Mouse (Mus musculus): ENCODE data around the gene Negr1.

Gene Negr1

GRCm38 (mm10) chr3:157104866-157105579 is 543.4 kb downstream of the Negr1 start:
- DNase-seq (ENCODE audit: extremely low spot score, low spot score): no peak

GRCm38 (mm10) chr3:157105580-157106264 is 544.1 kb downstream of the Negr1 start:
- DNase-seq (ENCODE audit: extremely low spot score, low spot score): no peak

GRCm38 (mm10) chr3:157108156-157108555 is 546.6 kb downstream of the Negr1 start:
- no peak for DNase-seq (ENCODE audit: extremely low spot score, low spot score)

DNA sequence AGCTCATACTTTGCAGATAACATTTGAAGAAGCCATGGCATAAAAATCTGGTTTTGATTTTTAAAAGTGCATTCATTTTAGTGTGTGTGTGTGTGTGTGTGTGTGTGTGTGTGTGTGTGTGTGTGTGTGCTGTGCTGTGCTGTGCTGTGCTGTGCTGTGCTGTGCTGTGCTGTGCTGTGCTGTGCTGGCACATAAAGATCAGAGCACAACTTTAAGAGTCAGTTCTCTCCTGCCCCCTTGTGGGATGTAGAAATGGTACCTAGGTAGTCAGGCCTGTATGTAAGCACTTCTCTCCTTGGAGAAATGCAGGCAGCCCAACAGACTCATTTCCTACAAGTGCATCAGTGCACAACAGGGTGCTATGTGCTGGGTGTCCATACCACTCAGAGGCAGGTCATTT is 547.7 kb downstream of the Negr1 start:
- DNase-seq (ENCODE audit: extremely low spot score, low spot score): no peak

DNA sequence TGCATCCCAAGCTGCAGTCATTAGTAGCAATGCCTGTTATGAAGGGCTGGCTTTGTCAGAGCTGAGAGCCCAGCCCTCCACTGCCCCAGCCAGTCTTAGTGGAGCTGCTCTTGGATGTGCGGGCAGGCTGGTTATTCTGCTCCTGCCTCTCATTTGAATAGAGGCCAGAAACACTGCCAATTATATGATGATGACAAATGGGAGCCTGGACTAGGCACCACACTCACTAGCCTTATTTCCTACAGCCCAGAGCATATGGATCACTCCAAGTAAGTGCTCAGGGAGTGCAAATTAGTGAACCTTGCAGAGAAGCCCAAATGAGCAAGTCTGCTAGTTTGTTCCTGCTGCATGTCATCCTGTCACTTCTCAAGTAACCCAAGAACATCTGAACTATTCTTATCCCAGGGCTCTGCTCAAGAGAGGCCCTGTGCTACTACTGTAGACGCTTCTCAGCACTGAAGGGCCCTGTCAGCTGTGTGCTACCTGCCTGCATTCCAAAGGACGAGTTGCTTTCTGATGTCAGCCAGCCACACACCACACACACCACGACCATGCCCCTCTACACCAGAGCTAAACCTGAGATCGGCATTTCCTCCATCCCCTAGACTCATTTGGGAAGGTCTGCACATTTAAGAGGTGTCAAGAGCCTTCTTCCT is 553.6 kb downstream of the Negr1 start:
- no peak for DNase-seq (ENCODE audit: extremely low spot score, low spot score)

GRCm38 (mm10) chr3:157116024-157116423 is 554.4 kb downstream of the Negr1 start:
- no peak for DNase-seq (ENCODE audit: extremely low spot score, low spot score)

DNA sequence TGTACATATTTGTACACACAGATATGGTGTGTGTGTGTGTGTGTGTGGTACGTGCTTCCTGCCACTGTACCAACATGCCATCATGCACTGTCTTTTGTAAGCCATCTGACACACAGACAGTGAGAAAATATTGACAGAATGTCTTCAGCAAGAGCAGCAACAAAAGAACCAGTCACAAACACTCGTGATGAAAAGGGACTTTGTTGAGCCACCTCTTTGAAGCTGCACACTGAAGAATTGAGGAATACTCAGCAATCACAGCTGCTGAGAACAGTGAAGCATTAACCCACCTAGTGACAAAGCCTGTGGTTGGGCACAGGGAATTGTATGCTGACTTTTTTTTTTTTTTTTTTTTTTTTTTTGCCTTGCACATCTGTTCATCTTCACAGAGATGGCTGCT is 558.3 kb downstream of the Negr1 start:
- no peak for DNase-seq (ENCODE audit: extremely low spot score, low spot score)

GRCm38 (mm10) chr3:157146124-157146855 is 584.7 kb downstream of the Negr1 start:
- no peak for DNase-seq (ENCODE audit: extremely low spot score, low spot score)

DNA sequence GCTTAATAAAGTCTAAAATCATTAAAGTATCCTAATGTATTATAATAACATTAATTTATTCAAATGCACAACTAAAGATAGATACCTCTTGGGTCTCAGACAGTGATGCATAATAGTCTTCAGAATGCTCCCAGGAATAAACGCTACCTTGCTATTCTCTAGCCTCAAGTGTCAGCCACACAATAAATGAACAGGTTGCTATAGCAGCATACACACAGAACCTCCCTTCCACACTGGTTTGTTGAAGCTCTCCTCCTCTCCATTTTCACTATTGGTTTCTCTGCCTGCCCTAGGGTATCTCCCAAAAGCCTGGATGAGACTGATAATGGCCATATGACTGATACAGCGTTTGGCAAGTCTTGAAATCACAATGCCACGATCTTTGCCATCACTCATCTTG is 593.3 kb downstream of the Negr1 start:
- no peak for DNase-seq (ENCODE audit: extremely low spot score, low spot score)

- no peak for DNase-seq (ENCODE audit: extremely low spot score, low spot score)
These were observed 593.9 kb downstream of the Negr1 start for GRCm38 (mm10) chr3:157155513-157155912.

- DNase-seq (ENCODE audit: extremely low spot score, low spot score): no peak
These were observed 603.4 kb downstream of the Negr1 start for GRCm38 (mm10) chr3:157164840-157165595.

DNA sequence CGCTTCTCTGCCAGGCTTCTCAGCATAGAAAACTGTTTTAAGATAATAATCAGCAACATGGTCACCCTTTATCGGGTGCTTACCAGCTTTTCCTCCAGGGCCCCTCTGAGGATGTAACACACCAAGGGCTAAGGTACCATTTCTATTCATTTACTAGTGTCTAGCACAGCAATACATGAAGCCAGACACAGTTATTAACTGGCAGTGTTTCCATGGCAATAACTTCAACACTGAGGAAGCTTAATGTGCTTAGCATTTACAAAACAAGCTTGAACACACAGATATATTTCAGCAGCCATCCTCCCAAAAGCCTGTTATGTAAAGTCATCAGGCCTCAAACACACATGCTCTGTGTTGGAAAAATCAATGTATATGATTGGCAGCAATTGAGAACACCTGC is 620.4 kb downstream of the Negr1 start:
- no peak for DNase-seq (ENCODE audit: extremely low spot score, low spot score)

- DNase-seq (ENCODE audit: extremely low spot score, low spot score): no peak
These were observed 627.5 kb downstream of the Negr1 start for GRCm38 (mm10) chr3:157188939-157189725.

DNA sequence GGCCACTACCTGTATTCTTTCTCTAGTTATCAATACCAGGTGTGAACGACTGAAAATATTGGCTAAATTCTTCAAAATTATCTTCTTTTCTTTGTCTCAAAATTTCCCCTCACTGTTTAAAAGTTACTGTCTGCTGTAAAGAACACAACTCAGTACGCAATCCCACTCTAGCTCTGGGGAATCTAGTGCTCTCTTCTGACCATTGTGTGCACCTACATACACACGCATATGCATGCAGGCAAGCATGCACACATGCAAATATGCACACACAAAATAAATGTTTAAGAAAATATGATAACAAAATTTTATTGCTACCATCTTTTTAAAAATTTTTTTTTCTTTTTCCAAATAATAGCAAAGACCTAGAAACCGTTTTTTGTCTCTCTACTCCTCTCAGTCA is 628.2 kb downstream of the Negr1 start:
- no peak for DNase-seq (ENCODE audit: extremely low spot score, low spot score)

DNA sequence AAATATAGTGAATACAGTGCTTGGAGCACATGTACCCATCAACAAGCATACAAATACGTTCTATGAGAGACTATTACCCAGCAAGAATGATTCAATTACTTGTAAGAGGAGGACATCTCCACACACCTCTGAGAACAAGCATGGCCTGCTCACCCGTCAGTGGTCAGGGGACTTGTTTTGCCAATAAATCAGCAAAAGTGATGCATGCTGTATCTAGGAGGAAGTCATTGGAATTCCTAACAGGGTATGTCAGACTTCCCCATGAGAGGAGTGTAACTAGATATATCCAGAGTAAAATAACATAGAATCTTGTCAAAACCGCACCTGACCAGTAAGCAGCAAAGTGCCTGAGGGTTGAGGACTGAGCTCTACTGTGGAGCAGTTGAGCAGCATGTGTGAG is 629.0 kb downstream of the Negr1 start:
- no peak for DNase-seq (ENCODE audit: extremely low spot score, low spot score)

- no peak for DNase-seq (ENCODE audit: extremely low spot score, low spot score)
These were observed 630.4 kb downstream of the Negr1 start for GRCm38 (mm10) chr3:157192021-157192420.

- no peak for DNase-seq (ENCODE audit: extremely low spot score, low spot score)
These were observed 631.5 kb downstream of the Negr1 start for GRCm38 (mm10) chr3:157193141-157193540.

- DNase-seq (ENCODE audit: extremely low spot score, low spot score): no peak
These were observed 637.1 kb downstream of the Negr1 start for GRCm38 (mm10) chr3:157198659-157199058.

DNA sequence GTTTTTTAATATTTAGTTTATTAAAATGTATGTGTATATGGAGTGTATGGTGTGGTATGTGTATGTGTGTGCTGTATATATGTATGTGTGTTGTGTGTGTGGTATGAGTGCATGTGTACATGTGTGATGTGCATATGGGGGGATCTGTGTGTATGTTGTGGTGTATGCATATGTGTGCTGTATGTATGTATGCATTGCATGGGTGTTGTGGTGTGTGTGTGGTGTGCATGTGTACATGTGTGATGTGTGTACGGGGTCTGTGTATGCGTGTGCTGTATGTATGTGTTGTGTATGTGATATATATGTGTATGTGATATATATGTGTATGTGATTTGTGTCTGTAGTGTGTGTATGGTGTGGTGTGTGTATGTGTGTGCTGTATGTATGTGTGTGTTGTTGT is 640.1 kb downstream of the Negr1 start:
- DNase-seq (ENCODE audit: extremely low spot score, low spot score): no peak

GRCm38 (mm10) chr3:157203573-157203972 is 642.0 kb downstream of the Negr1 start:
- no peak for DNase-seq (ENCODE audit: extremely low spot score, low spot score)
